Mouse (Mus musculus) embryo, embryonic 10.5 days (tissue): Measurements from ENCODE around the gene Neu2.
A peak's percentile ranks its signal among the peaks of the same experiment; 100 is the strongest.

Source experiments
- DNase-seq: peaks from one replicate; pipeline ENCODE4 v3.0.0-alpha.2; 2015; ENCODE audit warnings: low spot score

The Neu2 gene

GRCm38 (mm10) chr1:87614576-87615295 lies 105.0 kb downstream of the Neu2 start:
- DNase-seq, result no peak

GRCm38 (mm10) chr1:87620211-87620668 lies 110.6 kb downstream of the Neu2 start, which contains the start of gene Inpp5d:
TSS of gene Inpp5d (plus strand) at chr1:87620312.
- no peak for DNase-seq

GRCm38 (mm10) chr1:87620693-87621092 lies 111.0 kb downstream of the Neu2 start:
- DNase-seq, result no peak

GRCm38 (mm10) chr1:87621146-87621857 lies 111.6 kb downstream of the Neu2 start:
- DNase-seq, result no peak

- no peak for DNase-seq
These were observed 112.2 kb downstream of the Neu2 start for GRCm38 (mm10) chr1:87621858-87622279.

- DNase-seq, result no peak
These were observed 114.4 kb downstream of the Neu2 start for GRCm38 (mm10) chr1:87623977-87624666.

- DNase-seq, result no peak
These were observed 115.1 kb downstream of the Neu2 start for GRCm38 (mm10) chr1:87624826-87625225.

GRCm38 (mm10) chr1:87625254-87626025 lies 115.8 kb downstream of the Neu2 start:
- DNase-seq, result no peak

GRCm38 (mm10) chr1:87626344-87626743 lies 116.7 kb downstream of the Neu2 start:
- DNase-seq, result no peak

- no peak for DNase-seq
These were observed 118.4 kb downstream of the Neu2 start for GRCm38 (mm10) chr1:87628085-87628484.

GRCm38 (mm10) chr1:87631584-87631983 lies 121.9 kb downstream of the Neu2 start:
- DNase-seq, result no peak

- no peak for DNase-seq
These were observed 122.5 kb downstream of the Neu2 start for GRCm38 (mm10) chr1:87632163-87632562.

- DNase-seq, result no peak
These were observed 127.0 kb downstream of the Neu2 start for GRCm38 (mm10) chr1:87636716-87637117.

- peak; percentile 27 for DNase-seq
These were observed 127.6 kb downstream of the Neu2 start for GRCm38 (mm10) chr1:87637121-87637877.

- no peak for DNase-seq
These were observed 128.3 kb downstream of the Neu2 start for GRCm38 (mm10) chr1:87637878-87638600.

GRCm38 (mm10) chr1:87639724-87640123 lies 130.0 kb downstream of the Neu2 start:
- DNase-seq, result no peak

- no peak for DNase-seq
These were observed 130.5 kb downstream of the Neu2 start for GRCm38 (mm10) chr1:87640165-87640661.

GRCm38 (mm10) chr1:87643016-87643415 lies 133.3 kb downstream of the Neu2 start:
- no peak for DNase-seq

GRCm38 (mm10) chr1:87645041-87645440 lies 135.4 kb downstream of the Neu2 start:
- no peak for DNase-seq

- DNase-seq, result no peak
These were observed 136.1 kb downstream of the Neu2 start for GRCm38 (mm10) chr1:87645748-87646147.
